Mouse (Mus musculus): Measurements from ENCODE around the gene Olfr1245.
"Not testable (repeated sequence)": the region's sequence is repeated elsewhere in the genome, so short reads cannot be mapped to it uniquely, and the experiment has no call there.

Olfr1245 gene

DNA sequence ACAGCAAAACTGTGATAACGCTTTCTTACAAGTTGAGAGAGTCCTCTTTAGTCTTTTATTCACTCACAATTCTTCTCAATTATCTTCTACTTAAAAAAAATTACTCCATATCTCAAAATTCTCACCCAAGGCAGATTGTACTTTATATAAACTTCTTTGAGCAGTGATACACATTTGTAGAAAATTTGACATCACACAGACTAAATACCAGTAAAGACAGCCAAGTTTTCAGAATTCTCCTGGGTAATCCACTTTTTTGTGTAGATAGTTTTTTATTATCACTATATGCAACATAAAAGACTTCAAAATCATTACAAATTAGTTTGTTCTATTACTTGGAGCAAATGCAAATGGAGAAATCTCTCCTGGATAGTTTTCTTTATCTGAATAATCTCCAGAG lies at the start of gene Olfr1245:
Gene Olfr1245, minus strand, starts transcription at position 101 of the 400 bp plus-strand sequence.
- DNase-seq (ENCODE audit: extremely low spot score, low spot score) = no peak

DNA sequence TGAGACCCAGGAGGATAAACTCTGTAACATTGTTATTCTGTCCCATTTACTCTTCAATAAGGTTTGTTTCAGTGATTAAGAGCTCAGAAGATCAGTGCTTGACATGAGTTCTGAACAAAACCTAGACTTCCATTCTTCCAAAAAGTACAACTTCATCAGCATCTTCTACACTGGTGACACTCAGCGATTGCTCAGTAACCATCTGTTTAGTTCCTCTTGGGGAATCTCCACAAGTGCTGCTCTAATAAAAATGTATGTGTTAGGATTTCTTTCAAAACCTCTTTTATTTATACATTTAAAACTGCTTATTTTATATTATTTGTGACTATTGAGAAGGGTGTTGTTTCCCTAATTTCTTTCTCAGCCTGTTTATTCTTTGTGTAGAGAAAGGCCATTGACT lies 39.9 kb upstream of the Olfr1245 start, which contains the start of gene Olfr1248:
Gene Olfr1248, minus strand, starts transcription at position 101 of the 400 bp plus-strand sequence.
- not testable (repeated sequence) for DNase-seq (ENCODE audit: extremely low spot score, low spot score)

- DNase-seq (ENCODE audit: extremely low spot score, low spot score) = no peak
Measured at GRCm38 (mm10) chr2:89614030-89614429, 35.8 kb upstream of the Olfr1245 start, which contains the start of gene Olfr1247. Gene Olfr1247 (minus strand): TSS chr2:89614130.

- DNase-seq (ENCODE audit: extremely low spot score, low spot score) = no peak
Measured at GRCm38 (mm10) chr2:89593057-89593456, 14.8 kb upstream of the Olfr1245 start, which contains the start of gene Olfr1246. Gene Olfr1246 (minus strand): TSS chr2:89593157.

DNA sequence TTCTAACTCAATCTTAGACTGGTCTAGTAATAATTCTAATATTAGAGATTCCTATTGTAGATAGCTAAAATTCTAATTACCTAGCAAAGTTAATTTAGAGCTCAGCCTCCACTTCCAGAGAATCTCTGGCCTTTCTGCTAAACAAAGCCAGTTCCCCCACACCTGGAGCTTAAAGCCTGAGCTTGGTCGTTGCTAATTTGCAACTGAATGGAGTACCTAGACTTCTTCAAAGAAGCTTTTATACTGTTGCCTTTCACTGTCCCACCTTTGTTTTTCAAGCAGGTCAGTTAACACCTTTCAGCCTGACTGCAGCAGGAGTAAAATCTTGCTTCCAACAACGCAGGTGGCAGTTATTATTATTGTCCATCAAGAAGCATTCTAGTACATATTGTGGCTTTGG lies 15.5 kb downstream of the Olfr1245 start:
- DNase-seq (ENCODE audit: extremely low spot score, low spot score) = not testable (repeated sequence)

GRCm38 (mm10) chr2:89544516-89544915 lies 33.7 kb downstream of the Olfr1245 start:
- no peak for DNase-seq (ENCODE audit: extremely low spot score, low spot score)

DNA sequence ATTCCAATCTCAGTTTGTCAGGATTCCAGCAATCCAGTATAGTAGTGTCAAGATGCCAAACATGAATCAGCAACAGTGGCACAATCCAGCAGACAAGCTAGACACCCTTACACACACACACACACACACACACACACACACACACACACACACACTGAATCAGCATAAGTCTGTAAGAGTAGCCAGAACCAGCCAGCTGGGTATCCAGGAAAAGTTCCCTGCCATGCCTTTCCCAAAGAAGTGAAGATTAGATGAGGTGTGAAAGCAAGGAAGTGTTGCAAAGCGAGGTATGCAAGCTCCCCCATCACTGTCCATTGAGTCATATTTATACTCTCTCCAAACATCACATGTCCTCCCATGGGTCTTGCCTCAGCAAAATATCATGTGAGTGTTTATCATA lies 38.3 kb downstream of the Olfr1245 start:
- no peak for DNase-seq (ENCODE audit: extremely low spot score, low spot score)

- no peak for DNase-seq (ENCODE audit: extremely low spot score, low spot score)
Measured at GRCm38 (mm10) chr2:89531387-89531786, 46.9 kb downstream of the Olfr1245 start, which contains the start of gene Olfr1243. Gene Olfr1243 (minus strand): TSS chr2:89531487.
